ENCODE assay signal across 11 mouse cellular contexts in genomic region chr1:92379510-92379886, GRCm38 (mm10).
DNase-seq lines count a peak whose midpoint lies in the region; ATAC-seq and TF ChIP-seq lines count a peak whose summit lies in the region.
"Had no signal": no experiment of that assay in that cellular context is flagged by ENCODE, and none has a peak within 500 bp of the region (broad histone marks: within the 10 kb centered on the region; RNA-seq: fewer than 3 reads in every experiment).

No protein-coding gene starts in this region.

- H3K4me2 ChIP-seq in hindbrain, embryonic 15.5 days, result no peak overlapping the region
- no peak overlapping the region for H3K4me2 ChIP-seq in hindbrain, embryonic 13.5 days
- no peak overlapping the region for H3K4me2 ChIP-seq in limb, embryonic 11.5 days (ENCODE audit: low read depth, severe bottlenecking)
- H3K4me2 ChIP-seq in forebrain, embryonic 16.5 days (ENCODE audit: low read length), result no peak overlapping the region
- H3K4me2 ChIP-seq: forebrain, embryonic 13.5 days had no signal

- peak overlapping the region; percentile 17; the same call in 1 of the 2 replicates for H3K27ac ChIP-seq in hindbrain, embryonic 15.5 days (replicated peaks)
- no peak overlapping the region for H3K27ac ChIP-seq in hindbrain, embryonic 13.5 days
- H3K27ac ChIP-seq in heart, adult 2 months, result peak overlapping the region; percentile 88
- H3K27ac ChIP-seq in limb, embryonic 11.5 days (replicated peaks; ENCODE audit: low read depth, low read length), result peak overlapping the region; percentile 68
- no peak overlapping the region for H3K27ac ChIP-seq in forebrain, embryonic 16.5 days (ENCODE audit: low read length)
- H3K27ac ChIP-seq: forebrain, embryonic 13.5 days had no signal

- DNase-seq in adipocyte (ENCODE audit: low spot score), result peak; percentile 10
- DNase-seq in heart, adult 2 months, result peak in 1 of 2 experiments; percentile 47
- no peak for DNase-seq in limb, embryonic 11.5 days (ENCODE audit: low spot score)
- DNase-seq in cerebellum, adult 9-11 months, result no peak
- DNase-seq: cerebellum, adult 8-10 months; right cerebral cortex, adult 18-20 months had no signal

- 68% methylated on average over 3 of the region's 3 CpGs for WGBS in hindbrain, embryonic 15.5 days
- 76% methylated on average over 3 of the region's 3 CpGs for WGBS in hindbrain, embryonic 13.5 days
- WGBS in heart, adult 2 months, result 22% methylated on average over 3 of the region's 3 CpGs
- 47% methylated on average over 3 of the region's 3 CpGs for WGBS in limb, embryonic 11.5 days
- WGBS in forebrain, embryonic 16.5 days, result 69% methylated on average over 3 of the region's 3 CpGs

- H3K27me3 ChIP-seq in hindbrain, embryonic 15.5 days, result no peaks in the 10 kb centered on the region
- no peaks in the 10 kb centered on the region for H3K27me3 ChIP-seq in hindbrain, embryonic 13.5 days
- no peaks in the 10 kb centered on the region for H3K27me3 ChIP-seq in heart, adult 2 months (ENCODE audit: control insufficient read depth, insufficient read depth, low read length)
- H3K27me3 ChIP-seq in limb, embryonic 11.5 days (ENCODE audit: control insufficient read depth, insufficient read depth, low read length), result no peaks in the 10 kb centered on the region
- H3K27me3 ChIP-seq in forebrain, embryonic 16.5 days (replicated peaks; ENCODE audit: control insufficient read depth, insufficient read depth, low read length), result no peaks in the 10 kb centered on the region
- H3K27me3 ChIP-seq: forebrain, embryonic 13.5 days had no signal

- TF ChIP-seq POLR2A in heart, adult 2 months (IDR thresholded peaks at IDR 0.05; ENCODE audit: insufficient read depth, low read depth, low read length), result peak; percentile 53

- H3K9ac ChIP-seq in hindbrain, embryonic 15.5 days, result no peak overlapping the region
- no peak overlapping the region for H3K9ac ChIP-seq in hindbrain, embryonic 13.5 days
- H3K9ac ChIP-seq in heart, adult 2 months (ENCODE audit: low read depth, low read length), result peak overlapping the region; percentile 48
- no peak overlapping the region for H3K9ac ChIP-seq in limb, embryonic 11.5 days (ENCODE audit: low read length)
- H3K9ac ChIP-seq in forebrain, embryonic 16.5 days (replicated peaks; ENCODE audit: low read depth, low read length), result no peak overlapping the region
- H3K9ac ChIP-seq: forebrain, embryonic 13.5 days had no signal

- ATAC-seq in hindbrain, embryonic 15.5 days (ENCODE audit: low FRiP score, low read depth), result no peak
- no peak for ATAC-seq in hindbrain, embryonic 13.5 days (ENCODE audit: low FRiP score)
- peak; percentile 12; the same call in 1 of the 2 replicates for ATAC-seq in limb, embryonic 11.5 days (ENCODE audit: insufficient number of reproducible peaks, low FRiP score, low TSS enrichment, low read depth)
- no peak for ATAC-seq in monocyte, adult 5-6 weeks (replicated peaks; ENCODE audit: insufficient number of reproducible peaks, low FRiP score, low TSS enrichment, poor library complexity, severe bottlenecking)
- ATAC-seq in forebrain, embryonic 16.5 days, result no peak
- ATAC-seq: forebrain, embryonic 13.5 days had no signal

- no peaks in the 10 kb centered on the region for H3K9me3 ChIP-seq in hindbrain, embryonic 15.5 days
- H3K9me3 ChIP-seq in hindbrain, embryonic 13.5 days, result no peaks in the 10 kb centered on the region
- H3K9me3 ChIP-seq in limb, embryonic 11.5 days (ENCODE audit: control insufficient read depth, low read length), result no peaks in the 10 kb centered on the region
- H3K9me3 ChIP-seq in forebrain, embryonic 16.5 days (ENCODE audit: control insufficient read depth, low read length), result no peaks in the 10 kb centered on the region
- H3K9me3 ChIP-seq: forebrain, embryonic 13.5 days had no signal

- H3K79me2 ChIP-seq in heart, adult 2 months (replicated peaks; ENCODE audit: control insufficient read depth, insufficient read depth, low read length), result no peaks in the 10 kb centered on the region

- intact Hi-C loops in heart, adult 2 months (cut with DNase I), result loop anchor here (5.0 kb wide), 1 partner anchor 58 kb away; no protein-coding TSS in a partner anchor

- H3K4me3 ChIP-seq in hindbrain, embryonic 15.5 days, result no peak overlapping the region
- no peak overlapping the region for H3K4me3 ChIP-seq in hindbrain, embryonic 13.5 days
- H3K4me3 ChIP-seq in heart, adult 2 months, result peak overlapping the region; percentile 24; the same call in 1 of the 2 replicates
- no peak overlapping the region for H3K4me3 ChIP-seq in limb, embryonic 11.5 days (ENCODE audit: low read depth, low read length)
- H3K4me3 ChIP-seq in forebrain, embryonic 16.5 days (replicated peaks; ENCODE audit: low read length), result no peak overlapping the region
- H3K4me3 ChIP-seq: forebrain, embryonic 13.5 days had no signal

- H3K4me1 ChIP-seq in hindbrain, embryonic 15.5 days (replicated peaks), result peaks cover 8% of the 10 kb centered on the region
- H3K4me1 ChIP-seq in hindbrain, embryonic 13.5 days (replicated peaks), result peaks cover 11% of the 10 kb centered on the region
- H3K4me1 ChIP-seq in heart, adult 2 months (ENCODE audit: control insufficient read depth, insufficient read depth, low read length), result peaks cover 13% of the 10 kb centered on the region
- peaks cover 22% of the 10 kb centered on the region for H3K4me1 ChIP-seq in limb, embryonic 11.5 days (ENCODE audit: control insufficient read depth, insufficient read depth, low read length)
- H3K4me1 ChIP-seq in forebrain, embryonic 16.5 days (replicated peaks; ENCODE audit: control insufficient read depth, insufficient read depth, low read length), result peaks cover 5% of the 10 kb centered on the region
- H3K4me1 ChIP-seq: forebrain, embryonic 13.5 days had no signal

- TF ChIP-seq EP300 in heart, adult 2 months (IDR thresholded peaks at IDR 0.05; ENCODE audit: insufficient read depth, low read depth, low read length), result no peak

- no peaks in the 10 kb centered on the region for H3K36me3 ChIP-seq in hindbrain, embryonic 15.5 days
- no peaks in the 10 kb centered on the region for H3K36me3 ChIP-seq in hindbrain, embryonic 13.5 days
- H3K36me3 ChIP-seq in heart, adult 2 months (ENCODE audit: control insufficient read depth, insufficient read depth, low read length), result no peaks in the 10 kb centered on the region
- no peaks in the 10 kb centered on the region for H3K36me3 ChIP-seq in limb, embryonic 11.5 days (ENCODE audit: control insufficient read depth, insufficient read depth, low read length)
- H3K36me3 ChIP-seq in forebrain, embryonic 16.5 days (ENCODE audit: control insufficient read depth, insufficient read depth), result no peaks in the 10 kb centered on the region

- TF ChIP-seq CTCF in heart, adult 2 months (IDR thresholded peaks at IDR 0.05), result no peak

Comparison
In these comparisons a context has a peak if more than half of its experiments do, and no peak if none do; other contexts are left out.
1. H3K27ac ChIP-seq: peak in hindbrain, embryonic 15.5 days (single experiment), heart, adult 2 months (single experiment) and limb, embryonic 11.5 days (single experiment); none in hindbrain, embryonic 13.5 days (single experiment) and forebrain, embryonic 16.5 days (single experiment).